Mouse (Mus musculus) fat pad, adult 2 months (tissue): ENCODE results near the gene Gm5141.
"Not testable (repeated sequence)": the region's sequence is repeated elsewhere in the genome, so short reads cannot be mapped to it uniquely, and the experiment has no call there.

ENCODE experiments used
- DNase-seq: peaks from one replicate; pipeline ENCODE4 v3.0.0-alpha.2; 2011; ENCODE audit warnings: low read depth, low spot score; ENCODE audit errors: extremely low read depth

Gm5141 gene

GRCm38 (mm10) chr13:62785199-62786134 is at the start of gene Gm5141:
Gm5141 (minus strand) TSS chr13:62785808.
- DNase-seq, result not testable (repeated sequence)

GRCm38 (mm10) chr13:62833341-62833740 is 47.7 kb upstream of the Gm5141 start:
- DNase-seq, result no peak

- no peak for DNase-seq
Measured at GRCm38 (mm10) chr13:62832239-62832638, 46.6 kb upstream of the Gm5141 start.

GRCm38 (mm10) chr13:62815705-62816104 is 30.1 kb upstream of the Gm5141 start:
- not testable (repeated sequence) for DNase-seq

- no peak for DNase-seq
Measured at GRCm38 (mm10) chr13:62812713-62813112, 27.1 kb upstream of the Gm5141 start.

- DNase-seq, result not testable (repeated sequence)
Measured at GRCm38 (mm10) chr13:62807981-62808380, 22.4 kb upstream of the Gm5141 start.

- DNase-seq, result not testable (repeated sequence)
Measured at GRCm38 (mm10) chr13:62786135-62786493, 506 bp upstream of the Gm5141 start.

- DNase-seq, result not testable (repeated sequence)
Measured at GRCm38 (mm10) chr13:62763806-62764205, 21.8 kb downstream of the Gm5141 start.

- DNase-seq, result not testable (repeated sequence)
Measured at GRCm38 (mm10) chr13:62760432-62761415, 24.9 kb downstream of the Gm5141 start, which contains the start of gene Platr25. Platr25 (minus strand) TSS chr13:62760709.

- DNase-seq, result no peak
Measured at GRCm38 (mm10) chr13:62733322-62733721, 52.3 kb downstream of the Gm5141 start.
